Mouse (Mus musculus) adrenal gland, postnatal 25 days (tissue): Measurements from ENCODE around the gene Pdcd1lg2. TPM values are rescaled to one million over a fixed set of nuclear protein-coding genes. Genes with fewer than 3 reads are reported as not detected.

Source experiments
- DNase-seq: peaks from one replicate; pipeline ENCODE4 v3.0.0; 2021; ENCODE audit warnings: mixed read lengths
- total RNA-seq: library from RNA; stranded (reverse); gene quantifications from 2 replicates; pipeline ENCODE4 v1.2.3, GENCODE M21; 2021

Pdcd1lg2 gene
- total RNA-seq, 1 experiment from 2014 or later = not detected

GRCm38 (mm10) chr19:29500333-29500732 lies 89.6 kb downstream of the Pdcd1lg2 start:
- DNase-seq = no peak

- DNase-seq = no peak
Measured at GRCm38 (mm10) chr19:29501106-29501505, 90.4 kb downstream of the Pdcd1lg2 start.

- DNase-seq = peak; percentile 86
Measured at GRCm38 (mm10) chr19:29501507-29501906, 90.8 kb downstream of the Pdcd1lg2 start.

GRCm38 (mm10) chr19:29504131-29504530 lies 93.4 kb downstream of the Pdcd1lg2 start:
- DNase-seq = no peak

GRCm38 (mm10) chr19:29505617-29506016 lies 94.9 kb downstream of the Pdcd1lg2 start:
- DNase-seq = no peak

GRCm38 (mm10) chr19:29508208-29508607 lies 97.5 kb downstream of the Pdcd1lg2 start:
- no peak for DNase-seq

- no peak for DNase-seq
Measured at GRCm38 (mm10) chr19:29509857-29510256, 99.1 kb downstream of the Pdcd1lg2 start.

- DNase-seq = no peak
Measured at GRCm38 (mm10) chr19:29511826-29512225, 101.1 kb downstream of the Pdcd1lg2 start.

- DNase-seq = no peak
Measured at GRCm38 (mm10) chr19:29513111-29513766, 102.5 kb downstream of the Pdcd1lg2 start.

GRCm38 (mm10) chr19:29514130-29514529 lies 103.4 kb downstream of the Pdcd1lg2 start:
- no peak for DNase-seq

GRCm38 (mm10) chr19:29515386-29515785 lies 104.7 kb downstream of the Pdcd1lg2 start:
- no peak for DNase-seq

- DNase-seq = no peak
Measured at GRCm38 (mm10) chr19:29515991-29516390, 105.3 kb downstream of the Pdcd1lg2 start.

- no peak for DNase-seq
Measured at GRCm38 (mm10) chr19:29518409-29518808, 107.7 kb downstream of the Pdcd1lg2 start.

- no peak for DNase-seq
Measured at GRCm38 (mm10) chr19:29518922-29519321, 108.2 kb downstream of the Pdcd1lg2 start.

Other genes starting within 250 kb of the Pdcd1lg2 start
- 23.7 and 26.5 TPM in 2 replicates for gene Jak2, start 159.1 kb upstream of the Pdcd1lg2 start, total RNA-seq
- gene Insl6, start 85.6 kb upstream of the Pdcd1lg2 start, total RNA-seq = 0.79 TPM in 1 of 2 replicates, not detected in the other
- not detected in 2 replicates for gene Rln1, start 76.2 kb upstream of the Pdcd1lg2 start, total RNA-seq
- 66.1 and 99.7 TPM in 2 replicates for gene Plgrkt, start 43.5 kb upstream of the Pdcd1lg2 start, total RNA-seq
- gene Cd274, start 43.5 kb upstream of the Pdcd1lg2 start, total RNA-seq = 6.9 and 8.8 TPM in 2 replicates
- 36.3 and 40.9 TPM in 2 replicates for gene Ric1, start 111.4 kb downstream of the Pdcd1lg2 start, total RNA-seq
- 51.7 and 55.0 TPM in 2 replicates for gene Ermp1, start 237.5 kb downstream of the Pdcd1lg2 start, total RNA-seq